Mouse (Mus musculus) ES-Bruce4 (cell line): ENCODE measurements around the gene Ankrd9.

Source experiments
- CTCF ChIP-seq: IDR thresholded peaks from one replicate; pipeline ENCODE4 v1.8.1; 2011; ENCODE audit warnings: low read depth, low read length
- EP300 ChIP-seq: IDR thresholded peaks from 2 replicates; pipeline ENCODE4 v1.6.1; 2011; ENCODE audit warnings: low read depth, low read length; ENCODE audit not compliant: insufficient read depth
- POLR2A ChIP-seq: IDR thresholded peaks from one replicate; pipeline ENCODE4 v1.8.1; 2011; ENCODE audit warnings: low read length; ENCODE audit not compliant: insufficient read depth

DNA sequence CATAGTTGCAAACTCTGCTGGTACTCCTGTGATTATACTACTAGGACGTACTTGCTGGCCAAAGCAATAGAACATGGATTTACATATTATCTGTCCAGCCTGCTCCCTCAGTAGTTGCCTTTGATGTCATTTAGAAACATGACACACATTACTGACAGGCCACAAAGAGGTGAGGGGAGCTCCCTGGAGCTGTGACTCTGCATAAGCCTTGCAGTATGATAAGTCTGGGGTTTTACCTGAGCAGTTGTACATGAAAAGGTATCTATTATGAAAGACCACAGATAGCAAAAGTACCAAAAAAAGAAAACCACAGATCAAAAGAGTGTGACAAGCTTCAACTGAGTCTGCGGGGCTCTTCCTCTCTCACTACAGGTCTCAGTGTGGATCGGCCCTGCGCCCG is 39.5 kb downstream of the Ankrd9 start:
- TF ChIP-seq CTCF = no peak
- TF ChIP-seq POLR2A = no peak
- TF ChIP-seq EP300 = no peak
